Mouse (Mus musculus) liver, embryonic 14.5 days (tissue): ENCODE results near the gene Trp73. TPM values are rescaled to one million over a fixed set of nuclear protein-coding genes. Genes with fewer than 3 reads are reported as not detected.

Experiments used
- ATAC-seq: fragments of 200-750 bp; cut with Nextera tagmentation; 2 replicates; pipeline ENCODE4 v1.8.0; 2017; ENCODE audit warnings: moderate number of reproducible peaks, mild to moderate bottlenecking, moderate library complexity; ENCODE audit not compliant: insufficient read depth
- DNase-seq, 3 experiments: peaks; one replicate each; pipeline ENCODE4 v3.0.0-alpha.2; 2012 to 2013; ENCODE audit warnings: low read depth in 3 of 3, low spot score in 3 of 3
- H3K27ac ChIP-seq: fragments of 300-500 bp; sonication (generic); 2 replicates; pipeline ENCODE4 v1.5.1; 2014; ENCODE audit warnings: moderate library complexity, mild to moderate bottlenecking, control low read depth, inconsistent platforms
- H3K27me3 ChIP-seq: fragments of 300-500 bp; sonication (generic); 2 replicates; pipeline ENCODE4 v1.6.1; 2014; ENCODE audit warnings: mild to moderate bottlenecking, low read length, moderate library complexity; ENCODE audit not compliant: control insufficient read depth, insufficient read depth
- H3K36me3 ChIP-seq: fragments of 300-500 bp; sonication (generic); replicated peaks from 2 replicates; pipeline ENCODE4 v1.6.1; 2014; ENCODE audit warnings: low read depth; ENCODE audit not compliant: control insufficient read depth, insufficient read depth
- H3K4me1 ChIP-seq, 2 experiments: fragments of 200-500 bp in 1 of 2; fragments of 300-500 bp in 1 of 2; sonication (generic) in 1 of 2; replicated peaks; 2 replicates each; pipeline ENCODE4 v1.6.1; 2012 to 2014; ENCODE audit warnings: antibody characterized with exemption in 1 of 2, inconsistent platforms in 1 of 2, low read length in 1 of 2; ENCODE audit not compliant: control insufficient read depth in 2 of 2, insufficient read depth in 2 of 2
- H3K4me2 ChIP-seq: fragments of 300-500 bp; sonication (generic); 2 replicates; pipeline ENCODE4 v1.6.1; 2014; ENCODE audit warnings: low read depth, mild to moderate bottlenecking, control low read depth, moderate library complexity
- H3K4me3 ChIP-seq, 2 experiments: fragments of 200-500 bp in 1 of 2; fragments of 300-500 bp in 1 of 2; sonication (generic) in 1 of 2; 2 replicates each; pipeline ENCODE4 v1.5.1; 2012 to 2014; ENCODE audit warnings: low read depth in 2 of 2, low read length in 2 of 2, mild to moderate bottlenecking in 2 of 2, control low read depth in 1 of 2, inconsistent platforms in 1 of 2, moderate library complexity in 1 of 2; ENCODE audit not compliant: insufficient read depth in 1 of 2
- H3K9ac ChIP-seq: fragments of 300-500 bp; sonication (generic); replicated peaks from 2 replicates; pipeline ENCODE4 v1.6.1; 2014; ENCODE audit warnings: mild to moderate bottlenecking, control low read depth, moderate library complexity
- H3K9me3 ChIP-seq: fragments of 300-500 bp; sonication (generic); 2 replicates; pipeline ENCODE4 v1.6.1; 2016; ENCODE audit warnings: low read length, mixed read lengths; ENCODE audit not compliant: control insufficient read depth
- CTCF ChIP-seq: IDR thresholded peaks from 2 replicates; pipeline ENCODE4 v1.5.1; 2016; ENCODE audit warnings: antibody characterized with exemption, low read depth, control low read depth
- EP300 ChIP-seq: IDR thresholded peaks from 2 replicates; pipeline ENCODE4 v1.6.1; 2016; ENCODE audit warnings: antibody characterized with exemption, low read depth
- WGBS: fragments of 180-500 bp; shearing (Covaris S2); extraction: QIAGEN DNeasy Blood & Tissue Kit; methylation state at CpG from one replicate; pipeline ENCODE4 v1.1.7; 2014; ENCODE audit not compliant: insufficient replicate concordance; 5-methylcytosine and 5-hydroxymethylcytosine counted together
- polyA plus RNA-seq, 2 experiments: library from polyadenylated mRNA; depleted of rRNA in 1 of 2; stranded (reverse) in 1 of 2; unstranded in 1 of 2; fragments of >200 nt; fragmentation: Nextera tagmentation in 1 of 2; extraction: Ambion mirVana in 1 of 2; gene quantifications; 2 replicates each; pipeline versions ENCODE4 v1.2.1 to v1.2.3; 2012 to 2014

Gene Trp73
- polyA plus RNA-seq, 2 experiments: 0.01 to 0.06 TPM

DNA sequence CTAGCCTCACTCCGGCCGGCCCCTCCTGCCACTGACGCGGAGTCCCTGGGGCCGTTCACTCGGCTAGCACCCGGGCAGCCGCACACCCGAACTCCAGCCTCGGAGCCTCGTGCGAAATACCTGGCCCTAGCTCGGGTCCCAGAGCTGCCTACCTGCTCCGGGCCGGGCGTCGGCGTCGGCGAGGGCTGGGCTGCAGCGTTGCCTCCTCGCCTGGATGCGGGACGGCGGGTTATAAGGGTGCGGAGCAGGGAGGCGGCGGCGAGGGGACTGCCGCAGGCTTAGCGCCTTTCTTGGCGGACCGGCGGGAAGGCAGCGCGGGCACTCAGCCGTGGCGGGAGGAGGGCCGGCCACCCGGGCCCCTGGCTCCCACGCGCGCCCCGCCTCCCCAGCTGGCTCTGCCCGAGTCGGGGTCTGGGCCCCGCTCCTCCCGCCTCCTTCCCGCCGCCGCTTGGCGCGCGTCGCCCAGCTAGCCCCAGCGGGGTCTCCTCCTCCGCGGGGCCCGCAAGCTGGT is 282 bp downstream of the Trp73 start:
- TF ChIP-seq CTCF (no peak), EP300 (no peak)
- no peak for ATAC-seq

DNA sequence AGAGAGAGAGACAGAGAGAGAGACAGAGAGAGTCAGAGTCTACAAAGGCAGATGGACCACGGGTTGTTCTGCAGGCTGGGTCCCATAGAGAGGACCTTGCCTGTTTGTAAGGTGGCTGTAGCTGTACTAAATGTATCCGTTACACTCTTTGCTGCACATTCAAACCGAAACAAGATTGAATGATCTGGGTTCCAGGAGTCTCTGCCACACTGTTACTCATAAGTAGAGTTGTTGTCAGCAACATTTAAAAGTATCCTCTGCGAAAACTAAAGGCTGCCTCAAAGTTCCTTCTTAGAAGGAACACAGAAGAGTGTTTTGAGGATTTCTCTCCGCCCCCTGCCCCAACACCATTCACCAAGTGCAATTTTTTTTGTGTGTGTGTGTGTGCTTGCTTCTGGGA is 2.9 kb downstream of the Trp73 start:
- Histone ChIP-seq H3K4me2 (no peak overlapping the region), H3K9ac (no peak overlapping the region), H3K4me1 (no peaks in the 10 kb centered on the region), H3K36me3 (no peaks in the 10 kb centered on the region), H3K4me3 (no peak overlapping the region), H3K27me3 (peaks cover 71% of the 10 kb centered on the region), H3K27ac (no peak overlapping the region), H3K9me3 (no peaks in the 10 kb centered on the region)
- no peak for TF ChIP-seq CTCF
- no peak for TF ChIP-seq EP300
- ATAC-seq (no peak), DNase-seq (no peak)
- WGBS: 44% methylated on average over 5 of the region's 5 CpGs

More for the DNA sequence above, 282 bp downstream of the Trp73 start:
- H3K27ac ChIP-seq: no peak overlapping the region
- peaks cover 58% of the 10 kb centered on the region for H3K27me3 ChIP-seq
- peak overlapping the region in 1 of 2 experiments; percentile 38; a peak in 2 of 4 replicates for H3K4me3 ChIP-seq
- no peak for DNase-seq
- H3K36me3 ChIP-seq: no peaks in the 10 kb centered on the region
- H3K9ac ChIP-seq: no peak overlapping the region
- H3K4me2 ChIP-seq: peak overlapping the region; percentile 45
- peaks cover 8 to 9% of the 10 kb centered on the region in 2 experiments for H3K4me1 ChIP-seq
- no peaks in the 10 kb centered on the region for H3K9me3 ChIP-seq
- WGBS: 2% methylated on average over 36 of the region's 59 CpGs

- ATAC-seq: peak; percentile 8; the same call in 1 of the 2 replicates
- H3K4me1 ChIP-seq: no peaks in the 10 kb centered on the region; a peak in 1 of 4 replicates
- H3K4me3 ChIP-seq: no peak overlapping the region
- DNase-seq: no peak
- no peak overlapping the region for H3K27ac ChIP-seq
- no peaks in the 10 kb centered on the region for H3K36me3 ChIP-seq
- TF ChIP-seq EP300: no peak
- TF ChIP-seq CTCF: no peak
- H3K4me2 ChIP-seq: no peak overlapping the region
- WGBS: 38% methylated on average over 4 of the region's 4 CpGs
- no peak overlapping the region for H3K9ac ChIP-seq
- H3K27me3 ChIP-seq: peaks cover 48% of the 10 kb centered on the region
- no peaks in the 10 kb centered on the region for H3K9me3 ChIP-seq
Measured at GRCm38 (mm10) chr4:154134803-154135202, 5.2 kb downstream of the Trp73 start.

- H3K36me3 ChIP-seq: no peaks in the 10 kb centered on the region
- H3K27me3 ChIP-seq: peaks cover 20% of the 10 kb centered on the region
- ATAC-seq: no peak
- no peak overlapping the region for H3K4me2 ChIP-seq
- H3K9me3 ChIP-seq: no peaks in the 10 kb centered on the region
- H3K4me3 ChIP-seq: no peak overlapping the region
- no peak for DNase-seq
- H3K4me1 ChIP-seq: no peaks in the 10 kb centered on the region; a peak in 1 of 4 replicates
- H3K27ac ChIP-seq: no peak overlapping the region
- WGBS: 57% methylated on average over 4 of the region's 4 CpGs
- H3K9ac ChIP-seq: no peak overlapping the region
- TF ChIP-seq CTCF (no peak), EP300 (no peak)
Measured at GRCm38 (mm10) chr4:154131894-154132293, 8.1 kb downstream of the Trp73 start.

- Histone ChIP-seq H3K27me3 (peaks cover 13% of the 10 kb centered on the region), H3K9ac (no peak overlapping the region), H3K9me3 (no peaks in the 10 kb centered on the region), H3K4me3 (no peak overlapping the region), H3K36me3 (no peaks in the 10 kb centered on the region), H3K27ac (no peak overlapping the region), H3K4me2 (no peak overlapping the region), H3K4me1 (no peaks in the 10 kb centered on the region; a peak in 1 of 4 replicates)
- DNase-seq: no peak
- no peak for TF ChIP-seq CTCF
- TF ChIP-seq EP300: no peak
- ATAC-seq: no peak
Measured at GRCm38 (mm10) chr4:154129950-154130349, 10.1 kb downstream of the Trp73 start.
